Mouse (Mus musculus): ENCODE measurements at regions not wholly inside any gene's neighbourhood (a gene's known extent, or its start where the extent isn't known, plus 50 kb on each side); places are given as distances from the start of the nearest gene placed in this dataset.

GRCm38 (mm10) chr15:67940510-67940909 lies 1439.8 kb upstream of the Lrrc6 start:
- TF ChIP-seq CTCF (IDR thresholded peaks at IDR 0.05; ENCODE audit: insufficient read depth, low read depth, low read length) (no peak), POLR2A (IDR thresholded peaks at IDR 0.05; ENCODE audit: insufficient read depth, low read depth, low read length) (no peak)
